Mouse (Mus musculus) E14TG2a.4 (cell line): ENCODE results near the gene Adgrf5.

Experiments used
- CTCF ChIP-seq: conservative IDR thresholded peaks from 2 replicates; pipeline ENCODE4 v1.5.1; 2014; ENCODE audit warnings: low read length
- NANOG ChIP-seq: IDR thresholded peaks from 2 replicates; pipeline ENCODE4 v1.6.1; 2014; ENCODE audit warnings: borderline replicate concordance, low read length, mixed read lengths

GRCm38 (mm10) chr17:43329216-43329615, 31.0 kb upstream of the Adgrf5 start:
- no peak for TF ChIP-seq CTCF
- TF ChIP-seq NANOG: no peak
